Comparison of ENCODE assay signal across 8 mouse cellular contexts in the genomic region with DNA sequence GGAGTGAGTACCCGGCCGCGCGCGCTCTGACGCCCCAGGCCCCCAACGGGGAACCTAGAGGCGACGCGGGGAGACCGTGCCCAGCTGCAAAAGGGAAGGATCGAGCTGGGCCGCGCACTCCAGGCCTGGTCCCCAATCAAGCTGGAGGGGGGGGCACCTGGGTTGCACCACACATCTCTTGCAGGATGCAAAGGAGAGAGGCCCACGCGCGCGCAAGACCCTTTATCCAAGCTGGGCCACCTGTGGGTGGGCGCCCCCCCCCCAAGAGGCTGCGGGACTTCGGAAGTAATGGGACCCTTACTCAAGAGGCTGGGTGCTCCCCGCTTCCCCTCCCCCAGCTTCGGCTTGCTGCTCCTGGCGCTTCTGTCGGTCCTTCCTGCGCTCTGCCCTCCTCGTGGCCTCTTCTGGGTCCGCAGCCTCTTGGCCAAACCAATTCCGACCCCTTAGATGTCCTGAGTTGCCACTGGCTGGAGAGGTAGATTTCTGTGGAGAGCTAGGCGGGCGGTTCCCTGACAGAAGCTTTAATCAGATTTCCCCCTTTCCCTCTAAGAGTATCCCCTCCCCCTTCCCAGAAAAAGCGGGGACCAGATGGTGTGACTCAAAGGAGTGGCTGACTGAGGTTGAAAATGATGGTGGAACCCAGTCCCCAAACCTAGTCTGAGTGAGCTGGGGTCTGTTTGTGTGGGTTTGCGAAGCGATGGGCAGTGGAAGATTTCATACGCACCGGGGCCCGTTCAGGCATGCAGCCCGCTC. TPM values are rescaled to one million over a fixed set of nuclear protein-coding genes. Genes with fewer than 3 reads are reported as not detected.
DNase-seq lines count a peak whose midpoint lies in the region; ATAC-seq and TF ChIP-seq lines count a peak whose summit lies in the region.

No protein-coding gene starts in this region.

- peak; percentile 34 for DNase-seq in lung, adult 2 months
- no peak for DNase-seq in lung, postnatal 14 days
- peak; percentile 84 for DNase-seq in forebrain, embryonic 14.5 days (ENCODE audit: low spot score)
- no peak for DNase-seq in T-cell, adult 2 months (ENCODE audit: low spot score)

- 7% methylated on average over 38 of the region's 38 CpGs for WGBS in lung, adult 2 months
- WGBS in forebrain, embryonic 14.5 days, result under 1% methylated on average over 31 of the region's 38 CpGs
- under 1% methylated on average over 27 of the region's 38 CpGs for WGBS in kidney, embryonic 15.5 days
- 3% methylated on average over 31 of the region's 38 CpGs for WGBS in stomach, embryonic 15.5 days

- H3K27ac ChIP-seq in bone marrow macrophage, adult 2 months (ENCODE audit: insufficient read depth, low read depth, low read length), result no peak overlapping the region
- peak overlapping the region; percentile 93 for H3K27ac ChIP-seq in forebrain, embryonic 14.5 days (ENCODE audit: low read depth, low read length)
- peak overlapping the region; percentile 94 for H3K27ac ChIP-seq in kidney, embryonic 15.5 days
- peak overlapping the region; percentile 84 for H3K27ac ChIP-seq in stomach, embryonic 15.5 days

- TF ChIP-seq CTCF in lung, adult 2 months (IDR thresholded peaks at IDR 0.05; ENCODE audit: insufficient read depth, low read length), result no peak
- TF ChIP-seq CTCF in bone marrow macrophage, adult 2 months (IDR thresholded peaks at IDR 0.05; ENCODE audit: low read depth, low read length), result no peak

- peak overlapping the region; percentile 94 for H3K4me2 ChIP-seq in forebrain, embryonic 14.5 days (ENCODE audit: low read length)
- H3K4me2 ChIP-seq in kidney, embryonic 15.5 days, result peak overlapping the region; percentile 88
- peak overlapping the region; percentile 91 for H3K4me2 ChIP-seq in stomach, embryonic 15.5 days

- H3K4me1 ChIP-seq in lung, adult 2 months (ENCODE audit: control insufficient read depth, insufficient read depth, low read length), result peaks cover 3% of the 10 kb centered on the region; the same call in 1 of the 2 replicates
- H3K4me1 ChIP-seq in bone marrow macrophage, adult 2 months (ENCODE audit: control insufficient read depth, insufficient read depth, low read length), result peaks cover 2% of the 10 kb centered on the region; the same call in 1 of the 2 replicates
- peaks cover 11% of the 10 kb centered on the region for H3K4me1 ChIP-seq in forebrain, embryonic 14.5 days (ENCODE audit: control insufficient read depth, insufficient read depth, low read length)
- H3K4me1 ChIP-seq in kidney, embryonic 15.5 days, result peaks cover 50% of the 10 kb centered on the region
- peaks cover 23% of the 10 kb centered on the region for H3K4me1 ChIP-seq in stomach, embryonic 15.5 days

- no peaks in the 10 kb centered on the region for H3K36me3 ChIP-seq in forebrain, embryonic 14.5 days (ENCODE audit: control insufficient read depth, insufficient read depth, low read length)
- no peaks in the 10 kb centered on the region for H3K36me3 ChIP-seq in kidney, embryonic 15.5 days
- no peaks in the 10 kb centered on the region for H3K36me3 ChIP-seq in stomach, embryonic 15.5 days

- TF ChIP-seq POLR2A in lung, adult 2 months (IDR thresholded peaks at IDR 0.05; ENCODE audit: borderline replicate concordance, extremely low read depth, low read depth, low read length), result no peak
- no peak for TF ChIP-seq POLR2A in bone marrow macrophage, adult 2 months (IDR thresholded peaks at IDR 0.05; ENCODE audit: borderline replicate concordance, low read depth, low read length)

- ATAC-seq in forebrain, embryonic 14.5 days, result peak; percentile 64
- peak; percentile 21; the same call in 1 of the 2 replicates for ATAC-seq in kidney, embryonic 15.5 days (replicated peaks; ENCODE audit: low FRiP score)
- ATAC-seq in megakaryocyte, adult 5-6 weeks (ENCODE audit: poor library complexity, severe bottlenecking), result peak; percentile 14
- no peak for ATAC-seq in stomach, embryonic 15.5 days (ENCODE audit: insufficient read depth, low FRiP score, low read depth)

- H3K9me3 ChIP-seq in forebrain, embryonic 14.5 days (replicated peaks; ENCODE audit: control insufficient read depth, low read length), result no peaks in the 10 kb centered on the region
- H3K9me3 ChIP-seq in kidney, embryonic 15.5 days (replicated peaks), result no peaks in the 10 kb centered on the region
- no peaks in the 10 kb centered on the region for H3K9me3 ChIP-seq in stomach, embryonic 15.5 days

- H3K9ac ChIP-seq in forebrain, embryonic 14.5 days (ENCODE audit: low read length), result peak overlapping the region; percentile 99
- H3K9ac ChIP-seq in kidney, embryonic 15.5 days, result peak overlapping the region; percentile 93
- H3K9ac ChIP-seq in stomach, embryonic 15.5 days, result peak overlapping the region; percentile 95

- H3K4me3 ChIP-seq in lung, adult 2 months (replicated peaks; ENCODE audit: extremely low read depth, low read depth, low read length), result peak overlapping the region; percentile 74
- H3K4me3 ChIP-seq in bone marrow macrophage, adult 2 months (ENCODE audit: insufficient read depth, low read length), result peak overlapping the region; percentile 66
- peak overlapping the region; percentile 97 for H3K4me3 ChIP-seq in forebrain, embryonic 14.5 days (ENCODE audit: low read depth, low read length)
- H3K4me3 ChIP-seq in kidney, embryonic 15.5 days (replicated peaks), result peak overlapping the region; percentile 97
- peak overlapping the region; percentile 93 for H3K4me3 ChIP-seq in stomach, embryonic 15.5 days (replicated peaks)

- no peaks in the 10 kb centered on the region for H3K27me3 ChIP-seq in forebrain, embryonic 14.5 days (replicated peaks; ENCODE audit: control insufficient read depth, insufficient read depth, low read length)
- H3K27me3 ChIP-seq in kidney, embryonic 15.5 days, result no peaks in the 10 kb centered on the region
- H3K27me3 ChIP-seq in stomach, embryonic 15.5 days (replicated peaks), result no peaks in the 10 kb centered on the region

RNA-seq across cellular contexts. Expression of a gene that starts 0.5 kb away (rescaled TPM):
- 34.2 and 38.5 TPM in 2 replicates for polyA plus RNA-seq in lung, adult 2 months (2012; rRNA removed)
- polyA plus RNA-seq in bone marrow macrophage, adult 2 months (2012; ENCODE audit: insufficient read depth, insufficient read length, missing spikeins), result 2.9 and 3.4 TPM in 2 replicates
- polyA plus RNA-seq in forebrain, embryonic 14.5 days (2014; fragmentation: Nextera tagmentation; extraction: Ambion mirVana), result 182 and 257 TPM in 2 replicates
- 144 and 158 TPM in 2 replicates for polyA plus RNA-seq in kidney, embryonic 15.5 days (2015; fragmentation: Nextera tagmentation; extraction: Ambion mirVana)
- 39.3 and 42.2 TPM in 2 replicates for total RNA-seq in megakaryocyte, adult 5-6 weeks (2015)
- 30.2 and 35.5 TPM in 2 replicates for total RNA-seq in megakaryocyte, adult 5-6 weeks (2017)
- 53.3 and 54.1 TPM in 2 replicates for polyA plus RNA-seq in stomach, embryonic 15.5 days (2015; fragmentation: Nextera tagmentation; extraction: Ambion mirVana)

RNA-seq across cellular contexts. Expression of a gene that starts 3.2 kb away (rescaled TPM):
- polyA plus RNA-seq in lung, adult 2 months (2012; rRNA removed), result 0.20 TPM in 1 of 2 replicates, not detected in the other
- not detected in 2 replicates for polyA plus RNA-seq in bone marrow macrophage, adult 2 months (2012; ENCODE audit: insufficient read depth, insufficient read length, missing spikeins)
- polyA plus RNA-seq in forebrain, embryonic 14.5 days (2014; fragmentation: Nextera tagmentation; extraction: Ambion mirVana), result 0.37 TPM in 1 of 2 replicates, not detected in the other
- polyA plus RNA-seq in kidney, embryonic 15.5 days (2015; fragmentation: Nextera tagmentation; extraction: Ambion mirVana), result 0.29 TPM in 1 of 2 replicates, not detected in the other
- 2.7 and 5.6 TPM in 2 replicates for total RNA-seq in megakaryocyte, adult 5-6 weeks (2015)
- total RNA-seq in megakaryocyte, adult 5-6 weeks (2017), result 1.2 and 1.8 TPM in 2 replicates
- 0.23 and 0.31 TPM in 2 replicates for polyA plus RNA-seq in stomach, embryonic 15.5 days (2015; fragmentation: Nextera tagmentation; extraction: Ambion mirVana)

RNA-seq across cellular contexts. Expression of a gene that starts 16.8 kb away (rescaled TPM):
- polyA plus RNA-seq in lung, adult 2 months (2012; rRNA removed), result 65.8 and 72.7 TPM in 2 replicates
- polyA plus RNA-seq in bone marrow macrophage, adult 2 months (2012; ENCODE audit: insufficient read depth, insufficient read length, missing spikeins), result 1.0 and 1.1 TPM in 2 replicates
- 0.58 and 0.96 TPM in 2 replicates for polyA plus RNA-seq in forebrain, embryonic 14.5 days (2014; fragmentation: Nextera tagmentation; extraction: Ambion mirVana)
- polyA plus RNA-seq in kidney, embryonic 15.5 days (2015; fragmentation: Nextera tagmentation; extraction: Ambion mirVana), result 15.3 and 15.6 TPM in 2 replicates
- total RNA-seq in megakaryocyte, adult 5-6 weeks (2015), result 3.9 and 5.3 TPM in 2 replicates
- total RNA-seq in megakaryocyte, adult 5-6 weeks (2017), result 1.7 and 2.7 TPM in 2 replicates
- polyA plus RNA-seq in stomach, embryonic 15.5 days (2015; fragmentation: Nextera tagmentation; extraction: Ambion mirVana), result 14.8 and 15.5 TPM in 2 replicates

RNA-seq across cellular contexts. Expression of a gene that starts 26.9 kb away (rescaled TPM):
- polyA plus RNA-seq in lung, adult 2 months (2012; rRNA removed), result 4.0 and 4.8 TPM in 2 replicates
- 0.91 TPM in 1 of 2 replicates, not detected in the other for polyA plus RNA-seq in bone marrow macrophage, adult 2 months (2012; ENCODE audit: insufficient read depth, insufficient read length, missing spikeins)
- 0.41 and 0.51 TPM in 2 replicates for polyA plus RNA-seq in forebrain, embryonic 14.5 days (2014; fragmentation: Nextera tagmentation; extraction: Ambion mirVana)
- 14.9 and 15.2 TPM in 2 replicates for polyA plus RNA-seq in kidney, embryonic 15.5 days (2015; fragmentation: Nextera tagmentation; extraction: Ambion mirVana)
- total RNA-seq in megakaryocyte, adult 5-6 weeks (2015), result not detected in 2 replicates
- not detected in 2 replicates for total RNA-seq in megakaryocyte, adult 5-6 weeks (2017)
- 50.0 and 67.2 TPM in 2 replicates for polyA plus RNA-seq in stomach, embryonic 15.5 days (2015; fragmentation: Nextera tagmentation; extraction: Ambion mirVana)

RNA-seq across cellular contexts. Expression of a gene that starts 27.2 kb away (rescaled TPM):
- polyA plus RNA-seq in lung, adult 2 months (2012; rRNA removed), result 103 and 134 TPM in 2 replicates
- 23.3 and 27.6 TPM in 2 replicates for polyA plus RNA-seq in bone marrow macrophage, adult 2 months (2012; ENCODE audit: insufficient read depth, insufficient read length, missing spikeins)
- 60.6 and 75.7 TPM in 2 replicates for polyA plus RNA-seq in forebrain, embryonic 14.5 days (2014; fragmentation: Nextera tagmentation; extraction: Ambion mirVana)
- polyA plus RNA-seq in kidney, embryonic 15.5 days (2015; fragmentation: Nextera tagmentation; extraction: Ambion mirVana), result 88.5 and 102 TPM in 2 replicates
- 30.4 and 34.0 TPM in 2 replicates for total RNA-seq in megakaryocyte, adult 5-6 weeks (2015)
- total RNA-seq in megakaryocyte, adult 5-6 weeks (2017), result 12.5 and 13.0 TPM in 2 replicates
- 87.8 and 88.1 TPM in 2 replicates for polyA plus RNA-seq in stomach, embryonic 15.5 days (2015; fragmentation: Nextera tagmentation; extraction: Ambion mirVana)

Comparison
In these comparisons a context has a peak if more than half of its experiments do, and no peak if none do; other contexts are left out.
1. DNase-seq: peak in lung, adult 2 months (single experiment) and forebrain, embryonic 14.5 days (single experiment); none in lung, postnatal 14 days (single experiment) and T-cell, adult 2 months (single experiment).
2. Peak in every context shown above with its lines, with median percentiles within 50 percentile points of each other: H3K4me3 ChIP-seq, H3K4me2 ChIP-seq and H3K9ac ChIP-seq.